ENCODE assay signal across 12 mouse cellular contexts in genomic region chr13:21267541-21267940, GRCm38 (mm10). TPM values are rescaled to one million over a fixed set of nuclear protein-coding genes. Genes with fewer than 3 reads are reported as not detected.
DNase-seq lines count a peak whose midpoint lies in the region; ATAC-seq lines count a peak whose summit lies in the region.
"Had no signal": no experiment of that assay in that cellular context is flagged by ENCODE, and none has a peak within 500 bp of the region (broad histone marks: within the 10 kb centered on the region; RNA-seq: fewer than 3 reads in every experiment).

No protein-coding gene starts in this region.

- H3K9me3 ChIP-seq in kidney, embryonic 15.5 days (replicated peaks), result no peaks in the 10 kb centered on the region
- H3K9me3 ChIP-seq in forebrain, embryonic 12.5 days, result no peaks in the 10 kb centered on the region
- H3K9me3 ChIP-seq in liver, embryonic 15.5 days (replicated peaks), result no peaks in the 10 kb centered on the region

- peak overlapping the region; percentile 19 for H3K4me3 ChIP-seq in kidney, embryonic 15.5 days (replicated peaks)
- no peak overlapping the region for H3K4me3 ChIP-seq in forebrain, embryonic 12.5 days (replicated peaks)
- H3K4me3 ChIP-seq in liver, embryonic 15.5 days (replicated peaks), result 0 out of 2 replicates have a peak overlapping the region, but pooled peaks have one; percentile 3

- no peak overlapping the region for H3K9ac ChIP-seq in kidney, embryonic 15.5 days
- no peak overlapping the region for H3K9ac ChIP-seq in forebrain, embryonic 12.5 days
- H3K9ac ChIP-seq in liver, embryonic 15.5 days, result no peak overlapping the region

- no peak overlapping the region for H3K27ac ChIP-seq in kidney, embryonic 15.5 days
- no peak overlapping the region for H3K27ac ChIP-seq in forebrain, embryonic 12.5 days
- no peak overlapping the region for H3K27ac ChIP-seq in liver, embryonic 15.5 days (replicated peaks)

- DNase-seq in kidney, adult 8-10 months, result no peak
- peak; percentile 56 for DNase-seq in ZHBTc4 (ENCODE audit: low read depth, low spot score)
- no peak for DNase-seq in adrenal gland, adult 8-10 months
- no peak for DNase-seq in left cerebral cortex, postnatal 4 days
- no peak for DNase-seq in thymus, postnatal 10 days (ENCODE audit: low spot score in 2 of 2)

- peak overlapping the region; percentile 40 for H3K4me2 ChIP-seq in kidney, embryonic 15.5 days
- H3K4me2 ChIP-seq in forebrain, embryonic 12.5 days, result peak overlapping the region; percentile 37
- H3K4me2 ChIP-seq in liver, embryonic 15.5 days, result peak overlapping the region; percentile 38

- H3K4me1 ChIP-seq in kidney, embryonic 15.5 days, result peaks cover 6% of the 10 kb centered on the region; the same call in 1 of the 2 replicates
- H3K4me1 ChIP-seq in forebrain, embryonic 12.5 days, result peaks cover 10% of the 10 kb centered on the region
- H3K4me1 ChIP-seq in liver, embryonic 15.5 days (replicated peaks), result peaks cover 9% of the 10 kb centered on the region; the same call in 1 of the 2 replicates

- 28% methylated on average over 4 of the region's 4 CpGs for WGBS in kidney, embryonic 15.5 days
- WGBS in forebrain, embryonic 12.5 days, result 8% methylated on average over 4 of the region's 4 CpGs
- 27% methylated on average over 4 of the region's 4 CpGs for WGBS in liver, embryonic 15.5 days (ENCODE audit: insufficient replicate concordance)

- no peaks in the 10 kb centered on the region for H3K36me3 ChIP-seq in kidney, embryonic 15.5 days
- no peaks in the 10 kb centered on the region for H3K36me3 ChIP-seq in forebrain, embryonic 12.5 days (replicated peaks)
- H3K36me3 ChIP-seq in liver, embryonic 15.5 days (replicated peaks), result no peaks in the 10 kb centered on the region

- 0 out of 2 replicates have a peak, but pooled peaks cover under 1% of the 10 kb centered on the region for H3K27me3 ChIP-seq in kidney, embryonic 15.5 days
- H3K27me3 ChIP-seq in forebrain, embryonic 12.5 days, result peaks cover 15% of the 10 kb centered on the region
- peaks cover 5% of the 10 kb centered on the region; the same call in 1 of the 2 replicates for H3K27me3 ChIP-seq in liver, embryonic 15.5 days

- ATAC-seq in kidney, embryonic 15.5 days (replicated peaks; ENCODE audit: low FRiP score), result no peak
- ATAC-seq in forebrain, embryonic 12.5 days (ENCODE audit: low FRiP score), result no peak
- ATAC-seq in liver, embryonic 15.5 days (ENCODE audit: insufficient read depth), result no peak
- ATAC-seq: inflammation-experienced regulatory T-cells, adult 6 months had no signal

- intact Hi-C loops in left cerebral cortex, postnatal 4 days (cut with DNase I), result loop anchor here (10.0 kb wide), 1 partner anchor 757 kb away; no protein-coding TSS in a partner anchor

RNA-seq across cellular contexts. Expression of gene Gpx5, which starts 25.0 kb away (rescaled TPM):
- polyA plus RNA-seq in kidney, embryonic 15.5 days (2015; fragmentation: Nextera tagmentation; extraction: Ambion mirVana), result not detected in 2 replicates
- not detected in 2 replicates for polyA plus RNA-seq in forebrain, embryonic 12.5 days (2016; fragmentation: Nextera tagmentation; extraction: Ambion mirVana)
- polyA plus RNA-seq in liver, embryonic 15.5 days (2015; fragmentation: Nextera tagmentation; extraction: Ambion mirVana), result not detected in 2 replicates
- total RNA-seq in adrenal gland, adult 8-10 months (2022), result not detected
- total RNA-seq in left cerebral cortex, postnatal 4 days (2021), result not detected
- total RNA-seq: left cerebral cortex, adult 8-10 months; monocyte, adult 5-6 weeks had no signal
- polyA plus RNA-seq: inflammation-experienced regulatory T-cells, adult 6 months; thymus, postnatal 0 days had no signal

RNA-seq across cellular contexts. Expression of gene Gpx6, which starts 44.4 kb away (rescaled TPM):
- polyA plus RNA-seq in kidney, embryonic 15.5 days (2015; fragmentation: Nextera tagmentation; extraction: Ambion mirVana), result 5.2 and 6.1 TPM in 2 replicates
- not detected in 2 replicates for polyA plus RNA-seq in forebrain, embryonic 12.5 days (2016; fragmentation: Nextera tagmentation; extraction: Ambion mirVana)
- polyA plus RNA-seq in liver, embryonic 15.5 days (2015; fragmentation: Nextera tagmentation; extraction: Ambion mirVana), result not detected in 2 replicates
- not detected for total RNA-seq in adrenal gland, adult 8-10 months (2022)
- total RNA-seq in left cerebral cortex, postnatal 4 days (2021), result not detected
- total RNA-seq: monocyte, adult 5-6 weeks had no signal
- polyA plus RNA-seq: inflammation-experienced regulatory T-cells, adult 6 months had no signal
